Mouse (Mus musculus): ENCODE measurements around the gene Hps4.

DNA sequence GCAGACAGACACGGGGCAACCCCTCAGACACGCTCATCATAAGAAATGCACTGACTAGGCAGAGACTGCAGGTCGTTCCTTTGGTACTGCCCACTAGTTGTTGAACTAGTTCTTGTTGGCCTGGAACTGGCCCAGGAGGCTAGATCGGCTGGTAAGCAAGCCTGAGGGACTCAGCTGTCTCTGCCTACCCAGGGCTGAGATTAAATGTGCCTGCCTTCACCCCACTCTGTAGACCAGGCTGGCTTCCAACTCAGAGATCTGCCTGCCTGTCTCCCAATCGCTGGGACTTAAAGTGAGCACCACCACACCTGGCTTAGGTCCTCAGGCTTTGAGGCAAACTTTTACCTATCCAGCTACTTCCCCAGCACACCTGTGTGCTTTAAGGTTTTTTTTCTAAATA lies 22.5 kb upstream of the Hps4 start:
- TF ChIP-seq TAL1 (IDR thresholded peaks at IDR 0.05; ENCODE audit: low read length) (no peak), GATA1 (IDR thresholded peaks at IDR 0.05; ENCODE audit: low read length) (no peak)
